Mouse (Mus musculus) forebrain, embryonic 11.5 days (tissue): ENCODE data around the gene Samd14. TPM values are rescaled to one million over a fixed set of nuclear protein-coding genes. Genes with fewer than 3 reads are reported as not detected.
A peak's percentile ranks its signal among the peaks of the same experiment; 100 is the strongest.

Source experiments
- ATAC-seq: fragments of 200-750 bp; cut with Nextera tagmentation; replicated peaks from 2 replicates; pipeline ENCODE4 v1.8.0; 2017; ENCODE audit warnings: moderate TSS enrichment; ENCODE audit not compliant: low FRiP score
- DNase-seq: peaks from one replicate; pipeline ENCODE4 v3.0.0-alpha.2; 2017; ENCODE audit warnings: low spot score
- H3K27ac ChIP-seq: fragments of 300-500 bp; sonication (generic); 2 replicates; pipeline ENCODE4 v1.5.1; 2014; ENCODE audit warnings: low read depth, low read length
- H3K27me3 ChIP-seq: fragments of 300-500 bp; sonication (generic); 2 replicates; pipeline ENCODE4 v1.6.1; 2014; ENCODE audit warnings: mild to moderate bottlenecking, low read length, mixed read lengths; ENCODE audit not compliant: control insufficient read depth, insufficient read depth
- H3K36me3 ChIP-seq: fragments of 300-500 bp; sonication (generic); 2 replicates; pipeline ENCODE4 v1.6.1; 2014; ENCODE audit warnings: mild to moderate bottlenecking, low read length, moderate library complexity, mixed read lengths; ENCODE audit not compliant: control insufficient read depth, insufficient read depth
- H3K4me1 ChIP-seq: fragments of 300-500 bp; sonication (generic); replicated peaks from 2 replicates; pipeline ENCODE4 v1.6.1; 2014; ENCODE audit warnings: low read length, mixed read lengths; ENCODE audit not compliant: control insufficient read depth, insufficient read depth
- H3K4me2 ChIP-seq: fragments of 300-500 bp; sonication (generic); 2 replicates; pipeline ENCODE4 v1.6.1; 2014; ENCODE audit warnings: low read depth, mild to moderate bottlenecking, low read length, moderate library complexity, mixed read lengths; ENCODE audit not compliant: severe bottlenecking
- H3K4me3 ChIP-seq: fragments of 300-500 bp; sonication (generic); 2 replicates; pipeline ENCODE4 v1.5.1; 2014; ENCODE audit warnings: low read depth, low read length
- H3K9ac ChIP-seq: fragments of 300-500 bp; sonication (generic); 2 replicates; pipeline ENCODE4 v1.6.1; 2014; ENCODE audit warnings: low read length
- H3K9me3 ChIP-seq: fragments of 300-500 bp; sonication (generic); 2 replicates; pipeline ENCODE4 v1.6.1; 2016; ENCODE audit warnings: low read length, mixed read lengths; ENCODE audit not compliant: control insufficient read depth
- WGBS: fragments of 180-500 bp; shearing (Covaris S2); extraction: QIAGEN DNeasy Blood & Tissue Kit; methylation state at CpG from one replicate; pipeline ENCODE4 v1.1.7; 2014; 5-methylcytosine and 5-hydroxymethylcytosine counted together
- polyA plus RNA-seq: library from polyadenylated mRNA; unstranded; fragments of >200 nt; fragmentation: Nextera tagmentation; extraction: Ambion mirVana; gene quantifications from 2 replicates; pipeline ENCODE4 v1.2.1, GENCODE M21; 2014

The Samd14 gene
- polyA plus RNA-seq, 1 experiment from 2014 or later = 56.8 TPM

DNA sequence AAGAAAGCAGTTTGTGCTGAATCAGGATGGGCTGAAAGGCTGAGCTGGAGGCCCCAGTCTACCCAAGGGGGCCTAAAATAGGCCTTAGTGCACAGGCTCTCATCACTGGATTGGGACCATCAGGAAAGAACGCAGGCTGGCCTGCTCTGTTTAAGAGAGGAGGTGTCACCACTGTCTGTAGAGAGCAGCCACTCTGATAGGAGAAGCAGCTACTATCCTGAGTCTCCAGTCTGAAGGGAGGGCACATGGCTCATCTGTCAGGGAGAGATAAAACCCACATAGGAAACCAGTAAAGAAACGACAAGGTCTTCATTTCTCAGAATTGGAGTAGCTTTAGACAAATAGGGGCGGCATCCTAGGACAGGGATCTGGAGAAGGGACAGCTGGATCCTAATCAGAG is 2.4 kb downstream of the Samd14 start:
- peak overlapping the region; percentile 77 for H3K4me2 ChIP-seq
- no peaks in the 10 kb centered on the region for H3K27me3 ChIP-seq
- WGBS = 50% methylated on average over 3 of the region's 3 CpGs
- no peak for ATAC-seq
- H3K9ac ChIP-seq = peak overlapping the region; percentile 21; the same call in 1 of the 2 replicates
- 0 out of 2 replicates have a peak overlapping the region, but pooled peaks have one; percentile 85 for H3K4me3 ChIP-seq
- peaks cover 22% of the 10 kb centered on the region for H3K4me1 ChIP-seq
- no peaks in the 10 kb centered on the region for H3K9me3 ChIP-seq
- H3K27ac ChIP-seq = 0 out of 2 replicates have a peak overlapping the region, but pooled peaks have one; percentile 42
- no peak for DNase-seq
- H3K36me3 ChIP-seq = no peaks in the 10 kb centered on the region; the same call in 1 of the 2 replicates

DNA sequence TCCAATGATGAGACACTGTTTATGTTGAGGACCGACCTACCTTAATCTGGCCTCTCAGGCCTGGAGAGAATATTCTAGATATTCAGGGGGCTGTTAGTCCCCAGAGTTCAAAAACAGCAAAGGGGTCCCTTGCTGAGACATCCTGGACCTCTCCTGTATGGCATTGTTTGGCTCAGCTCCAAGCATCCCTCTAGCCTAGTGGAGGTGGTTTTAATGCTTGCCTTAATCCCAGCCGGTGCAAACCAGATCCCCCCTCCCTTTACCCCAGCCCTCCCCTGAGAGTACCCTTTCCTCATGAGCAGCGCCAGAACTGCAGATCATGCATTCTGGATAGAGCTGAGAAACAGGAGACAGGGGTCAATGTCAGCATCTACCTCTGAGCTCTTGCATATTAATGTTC is 2.8 kb downstream of the Samd14 start:
- ATAC-seq (no peak), DNase-seq (no peak)
- 47% methylated on average over 3 of the region's 3 CpGs for WGBS
- Histone ChIP-seq H3K4me1 (peaks cover 22% of the 10 kb centered on the region), H3K36me3 (no peaks in the 10 kb centered on the region; the same call in 1 of the 2 replicates), H3K9ac (peak overlapping the region; percentile 1; the same call in 1 of the 2 replicates), H3K4me2 (peak overlapping the region; percentile 77), H3K9me3 (no peaks in the 10 kb centered on the region), H3K27me3 (no peaks in the 10 kb centered on the region), H3K4me3 (no peak overlapping the region), H3K27ac (peak overlapping the region; percentile 47; the same call in 1 of the 2 replicates)

DNA sequence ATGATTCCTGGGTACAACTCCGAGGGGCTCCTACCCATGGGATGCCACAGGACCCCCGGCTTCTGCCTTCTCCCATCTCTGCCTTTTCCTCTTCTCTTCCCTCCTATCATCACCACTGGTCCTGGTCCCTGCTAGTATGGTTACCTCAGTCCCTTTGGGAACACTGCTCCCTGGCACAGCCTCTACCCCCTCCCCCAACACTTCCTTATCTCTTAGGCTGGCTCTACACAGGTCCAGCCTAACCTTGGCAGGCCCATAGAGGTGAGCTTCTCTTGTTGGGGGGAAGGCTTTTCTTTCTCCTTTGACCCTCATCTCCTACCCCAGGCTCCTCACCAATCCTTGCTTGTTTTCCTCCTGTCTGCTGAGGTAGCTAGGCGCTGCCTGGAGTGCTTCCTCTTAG is 5.8 kb downstream of the Samd14 start:
- H3K27me3 ChIP-seq = no peaks in the 10 kb centered on the region
- H3K36me3 ChIP-seq = no peaks in the 10 kb centered on the region; the same call in 1 of the 2 replicates
- H3K4me1 ChIP-seq = 0 out of 2 replicates have a peak, but pooled peaks cover 10% of the 10 kb centered on the region
- DNase-seq (no peak), ATAC-seq (no peak)
- no peak overlapping the region for H3K4me2 ChIP-seq
- WGBS = 71% methylated on average over 3 of the region's 3 CpGs
- no peak overlapping the region; the same call in 1 of the 2 replicates for H3K9ac ChIP-seq
- H3K9me3 ChIP-seq = no peaks in the 10 kb centered on the region
- H3K4me3 ChIP-seq = no peak overlapping the region
- no peak overlapping the region for H3K27ac ChIP-seq

- Histone ChIP-seq H3K36me3 (peaks cover 19% of the 10 kb centered on the region), H3K9ac (no peak overlapping the region), H3K27me3 (no peaks in the 10 kb centered on the region), H3K4me3 (no peak overlapping the region), H3K4me1 (no peaks in the 10 kb centered on the region), H3K27ac (no peak overlapping the region), H3K9me3 (no peaks in the 10 kb centered on the region), H3K4me2 (no peak overlapping the region)
- no peak for DNase-seq
- no peak for ATAC-seq
- 82% methylated on average over 10 of the region's 10 CpGs for WGBS
These were observed 12.7 kb downstream of the Samd14 start for GRCm38 (mm10) chr11:95022237-95022992.

DNA sequence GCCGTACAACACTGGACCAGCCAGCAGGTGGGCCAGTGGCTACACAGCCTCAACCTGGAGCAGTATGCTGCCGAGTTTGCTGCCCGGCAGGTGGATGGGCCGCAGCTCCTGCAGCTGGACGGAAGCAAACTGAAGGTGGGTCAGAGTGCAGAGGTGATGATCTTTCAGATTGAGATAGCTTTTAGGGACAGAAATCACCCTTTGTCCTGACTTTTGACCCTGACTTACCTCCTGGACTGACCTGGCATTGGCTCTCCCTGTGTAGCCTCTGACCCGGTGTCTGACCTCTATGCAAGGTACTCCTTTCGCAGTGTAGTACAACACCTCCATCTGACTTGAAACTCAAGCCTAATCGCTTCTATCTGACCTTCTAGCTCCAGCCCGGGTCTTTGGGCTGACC is 13.8 kb downstream of the Samd14 start:
- no peaks in the 10 kb centered on the region for H3K9me3 ChIP-seq
- H3K9ac ChIP-seq = no peak overlapping the region
- 88% methylated on average over 9 of the region's 9 CpGs for WGBS
- H3K4me1 ChIP-seq = no peaks in the 10 kb centered on the region
- ATAC-seq (no peak), DNase-seq (no peak)
- H3K4me2 ChIP-seq = no peak overlapping the region
- peaks cover 19% of the 10 kb centered on the region for H3K36me3 ChIP-seq
- no peak overlapping the region for H3K4me3 ChIP-seq
- no peaks in the 10 kb centered on the region for H3K27me3 ChIP-seq
- H3K27ac ChIP-seq = no peak overlapping the region

GRCm38 (mm10) chr11:95024439-95025184 is 14.9 kb downstream of the Samd14 start:
- Histone ChIP-seq H3K4me3 (no peak overlapping the region), H3K36me3 (peaks cover 19% of the 10 kb centered on the region), H3K9me3 (no peaks in the 10 kb centered on the region), H3K27me3 (no peaks in the 10 kb centered on the region), H3K4me2 (no peak overlapping the region), H3K4me1 (no peaks in the 10 kb centered on the region), H3K9ac (no peak overlapping the region), H3K27ac (no peak overlapping the region)
- no peak for ATAC-seq
- 63% methylated on average over 29 of the region's 29 CpGs for WGBS
- peak; percentile 66 for DNase-seq

DNA sequence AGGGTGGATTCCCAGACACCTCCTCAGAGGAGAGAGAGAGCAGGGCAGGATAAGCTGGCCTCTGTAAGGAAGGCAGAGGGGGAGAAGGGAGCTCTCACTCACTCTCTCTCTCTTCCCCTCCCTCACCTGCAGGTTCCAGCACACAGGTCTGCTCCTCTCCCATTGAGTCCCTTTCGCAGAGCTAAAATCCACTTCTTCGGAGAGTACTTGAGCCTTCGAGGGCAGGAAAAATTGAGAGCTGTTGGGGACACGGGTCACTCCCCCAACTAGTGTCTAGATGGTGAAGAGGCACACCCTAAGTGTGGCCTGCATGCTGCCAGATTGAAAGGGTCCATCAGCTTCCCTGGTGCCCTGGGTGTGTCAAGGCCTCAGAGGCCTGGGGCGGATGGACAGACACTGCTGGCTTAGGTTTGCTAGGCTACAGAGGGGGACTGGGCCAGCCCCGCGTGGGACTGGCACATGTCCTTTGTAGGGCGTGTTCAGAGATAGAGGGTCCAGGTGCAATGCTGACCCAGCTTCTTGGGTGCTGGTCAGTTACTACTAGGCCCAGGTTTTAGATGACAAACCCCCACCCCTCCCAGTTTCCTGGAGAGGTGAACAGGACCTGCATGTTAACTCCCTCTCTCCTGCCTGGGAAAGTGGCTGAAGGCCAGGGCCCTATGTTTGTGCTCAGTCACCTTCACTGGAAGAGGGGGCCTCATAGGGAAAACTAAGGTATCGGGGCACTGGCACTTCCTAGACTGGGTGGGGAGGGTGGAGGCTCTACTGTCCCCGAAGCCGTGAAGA is 15.7 kb downstream of the Samd14 start:
- H3K27me3 ChIP-seq = no peaks in the 10 kb centered on the region
- ATAC-seq (no peak), DNase-seq (no peak)
- H3K27ac ChIP-seq = no peak overlapping the region
- peaks cover 19% of the 10 kb centered on the region for H3K36me3 ChIP-seq
- H3K4me2 ChIP-seq = no peak overlapping the region
- H3K4me3 ChIP-seq = no peak overlapping the region
- 85% methylated on average over 11 of the region's 11 CpGs for WGBS
- no peaks in the 10 kb centered on the region for H3K9me3 ChIP-seq
- no peak overlapping the region; the same call in 1 of the 2 replicates for H3K9ac ChIP-seq
- no peaks in the 10 kb centered on the region for H3K4me1 ChIP-seq

GRCm38 (mm10) chr11:95026090-95026542 is 16.4 kb downstream of the Samd14 start:
- Histone ChIP-seq H3K9me3 (no peaks in the 10 kb centered on the region), H3K36me3 (peaks cover 18% of the 10 kb centered on the region), H3K9ac (no peak overlapping the region), H3K27ac (no peak overlapping the region), H3K27me3 (no peaks in the 10 kb centered on the region), H3K4me2 (no peak overlapping the region), H3K4me1 (no peaks in the 10 kb centered on the region), H3K4me3 (no peak overlapping the region)
- DNase-seq (no peak), ATAC-seq (no peak)
- WGBS = 75% methylated on average over 6 of the region's 6 CpGs
